Mouse (Mus musculus) gastrocnemius, postnatal 10 days (tissue): ENCODE results near the gene Gm42372. TPM values are rescaled to one million over a fixed set of nuclear protein-coding genes. Genes with fewer than 3 reads are reported as not detected.

ENCODE experiments used
- DNase-seq: peaks from one replicate; pipeline ENCODE4 v3.0.0; 2021; ENCODE audit warnings: mixed read lengths
- total RNA-seq, 2 experiments: library from RNA; stranded (reverse); gene quantifications; 2 replicates each; pipeline ENCODE4 v1.2.3; 2021

Gene Gm42372
- total RNA-seq, 2 experiments from 2014 or later, result 0.16 TPM; not detected in 1

GRCm38 (mm10) chr7:16959539-16960187, 23.2 kb upstream of the Gm42372 start, which contains the start of gene Pnmal1:
Pnmal1 (plus strand) TSS chr7:16959679.
- no peak for DNase-seq

DNA sequence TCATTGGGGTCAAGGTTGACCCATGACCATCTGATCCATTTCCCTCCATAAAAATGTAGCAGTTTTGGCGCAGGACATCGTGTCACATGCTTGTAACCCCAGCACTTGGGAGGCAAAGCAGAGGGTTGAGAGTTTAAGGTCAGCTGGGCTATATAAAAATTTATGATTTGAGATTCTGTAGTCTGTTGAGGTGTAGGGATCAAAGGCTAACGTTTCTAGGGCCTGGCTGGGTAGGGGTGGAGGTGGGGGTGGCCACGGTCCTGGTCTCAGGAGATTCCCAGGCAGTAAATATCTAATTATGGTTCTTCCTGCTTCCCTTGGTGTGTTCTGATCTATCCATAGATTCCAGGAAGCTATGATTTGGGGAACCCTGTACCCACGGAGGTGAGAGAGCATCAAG, 21.2 kb upstream of the Gm42372 start:
- DNase-seq, result no peak

DNA sequence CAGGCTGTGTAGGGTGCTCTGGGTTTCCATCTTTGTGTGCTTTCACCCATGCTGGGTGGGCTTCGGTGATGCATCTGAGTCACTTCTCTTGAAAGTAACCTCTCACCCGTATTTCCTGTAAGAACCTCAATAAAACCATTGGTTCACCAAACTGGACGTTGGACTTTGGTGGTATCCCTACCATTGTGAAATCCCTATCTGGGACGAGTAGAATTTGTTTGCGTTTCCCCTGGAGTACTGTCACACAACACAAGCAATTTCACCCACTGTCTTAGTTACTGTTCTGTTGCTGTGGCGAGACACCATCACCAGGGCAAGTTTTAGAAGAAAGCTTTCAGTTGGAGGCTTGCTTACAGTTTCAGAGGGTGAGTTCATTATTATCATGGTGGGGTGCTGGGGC, 14.5 kb upstream of the Gm42372 start:
- DNase-seq, result no peak

DNA sequence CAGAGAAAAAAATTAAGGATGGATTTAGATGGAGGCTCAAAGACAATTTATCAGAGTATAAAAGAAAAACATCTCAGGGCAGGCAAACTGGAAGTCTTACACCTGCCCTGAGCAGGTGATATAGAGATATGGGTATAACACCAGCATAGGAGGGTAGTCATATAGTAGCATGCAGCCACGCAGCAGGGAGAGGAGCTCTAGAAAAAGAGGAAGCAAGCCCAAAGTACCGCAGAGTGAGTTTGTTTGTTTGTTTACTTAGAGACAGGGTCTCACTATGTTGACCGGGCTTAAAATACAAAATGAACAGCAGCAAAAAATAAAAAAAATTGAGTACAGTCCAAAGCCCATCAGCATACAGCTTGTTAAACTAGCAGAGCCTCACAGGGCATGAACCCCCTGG, 11.7 kb upstream of the Gm42372 start:
- no peak for DNase-seq

- DNase-seq, result peak; percentile 30
These were observed 8.9 kb upstream of the Gm42372 start for GRCm38 (mm10) chr7:16974018-16974417.

DNA sequence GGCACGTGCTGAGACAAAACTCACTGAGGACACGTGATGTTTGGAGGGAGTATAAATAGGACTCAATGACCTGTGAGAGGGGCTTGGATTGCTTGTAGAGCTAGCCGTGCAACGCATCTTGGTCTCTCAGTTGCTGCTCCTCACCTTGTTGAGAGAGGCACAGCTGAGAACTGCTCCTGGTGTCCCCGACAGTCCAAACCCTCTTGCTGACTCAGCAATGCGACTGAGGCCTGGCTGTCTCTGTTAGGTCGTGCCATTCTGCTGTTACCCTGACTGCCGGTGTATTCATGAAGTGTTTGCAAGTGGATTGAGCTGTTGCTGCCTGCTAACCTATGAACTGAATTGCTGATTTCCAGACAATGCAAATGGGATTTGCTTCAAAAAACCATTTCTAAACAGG, 6.6 kb upstream of the Gm42372 start:
- no peak for DNase-seq

DNA sequence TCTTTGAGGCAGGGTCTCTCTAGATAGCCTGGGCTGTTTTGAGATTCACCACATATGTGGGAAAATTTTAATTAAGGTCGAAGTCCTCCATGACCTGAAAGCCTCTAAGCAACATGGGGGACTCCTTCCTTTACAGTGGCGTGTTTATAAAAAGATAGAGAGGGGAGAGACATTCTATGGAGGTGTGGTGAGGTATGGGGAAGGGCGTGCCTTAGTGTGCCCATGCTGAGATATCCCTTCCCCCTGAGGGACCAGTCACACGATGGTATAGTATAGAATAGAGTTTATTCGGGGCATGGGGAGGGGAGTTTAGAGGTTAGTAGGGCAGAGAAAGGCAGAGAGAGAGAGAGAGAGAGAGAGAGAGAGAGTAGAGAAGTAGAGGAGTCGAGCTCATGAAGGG, 4.7 kb upstream of the Gm42372 start:
- DNase-seq, result no peak

- DNase-seq, result no peak
These were observed 4.3 kb upstream of the Gm42372 start for GRCm38 (mm10) chr7:16978593-16978992.

DNA sequence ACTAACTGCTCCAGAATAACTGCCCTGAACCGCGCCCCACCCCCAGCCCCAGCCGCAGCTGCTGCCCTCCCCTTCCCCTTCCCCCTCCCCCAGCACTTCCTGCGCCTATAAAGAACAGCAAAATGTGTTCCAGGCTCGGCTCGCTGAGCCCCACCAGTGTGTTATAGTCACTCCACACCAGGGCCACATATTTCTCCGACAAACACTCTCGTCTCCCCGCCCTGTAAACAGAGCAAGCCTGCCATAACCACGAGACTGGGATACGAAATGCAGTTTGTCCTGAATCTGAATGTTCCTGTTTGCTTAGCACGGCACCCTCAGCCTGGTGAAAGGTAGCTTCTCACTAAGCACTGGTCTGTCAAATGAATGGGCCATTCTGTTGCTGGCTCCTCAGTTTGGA, 2.5 kb upstream of the Gm42372 start:
- DNase-seq, result peak; percentile 53

- no peak for DNase-seq
These were observed 4.8 kb downstream of the Gm42372 start for GRCm38 (mm10) chr7:16987541-16988149.

GRCm38 (mm10) chr7:16988405-16988804, 5.5 kb downstream of the Gm42372 start:
- peak; percentile 64 for DNase-seq

GRCm38 (mm10) chr7:16990006-16990744, 7.3 kb downstream of the Gm42372 start:
- no peak for DNase-seq

DNA sequence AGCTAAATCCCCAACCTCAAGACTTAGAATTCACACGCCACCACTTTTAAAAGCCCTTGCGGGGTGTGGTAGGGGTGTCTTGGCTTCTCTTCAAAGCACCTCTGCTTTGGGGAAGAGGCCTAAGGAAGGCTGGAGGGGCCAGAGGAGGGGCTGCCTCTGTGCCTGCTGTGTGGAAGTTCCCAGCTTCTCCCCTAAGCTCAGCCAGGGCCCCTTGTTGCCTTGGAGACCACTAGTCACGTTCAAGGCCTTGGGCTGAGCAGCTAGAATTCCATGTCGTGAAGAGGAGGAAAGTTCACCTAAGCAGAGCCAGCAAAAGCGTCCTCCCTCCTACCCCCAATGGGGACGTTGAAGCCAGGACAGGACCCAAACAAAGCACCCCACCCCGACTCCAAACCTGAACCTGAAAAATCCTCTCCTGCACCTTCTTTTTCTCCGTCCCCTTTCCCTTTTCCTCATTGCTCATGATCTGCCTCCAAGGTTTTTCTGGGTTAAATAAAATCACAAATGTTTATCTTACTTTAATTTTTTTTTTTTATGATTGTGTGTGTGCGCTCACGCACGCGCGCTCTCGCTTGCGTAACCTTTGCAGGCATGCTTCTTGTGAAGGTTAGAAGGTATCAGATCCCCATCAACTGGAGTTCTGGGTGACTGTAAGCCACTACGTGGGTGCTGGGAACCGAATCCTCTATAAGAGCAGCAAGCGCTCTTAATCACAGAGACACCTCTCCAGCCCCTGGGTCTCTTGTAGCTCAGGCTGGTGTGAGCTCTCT, 9.0 kb downstream of the Gm42372 start:
- DNase-seq, result no peak

GRCm38 (mm10) chr7:16992451-16992807, 9.5 kb downstream of the Gm42372 start, which contains the start of gene Ccdc8:
Ccdc8 (plus strand) TSS chr7:16992708.
- no peak for DNase-seq

- peak; percentile 78 for DNase-seq
These were observed 10.9 kb downstream of the Gm42372 start for GRCm38 (mm10) chr7:16993651-16994399.

DNA sequence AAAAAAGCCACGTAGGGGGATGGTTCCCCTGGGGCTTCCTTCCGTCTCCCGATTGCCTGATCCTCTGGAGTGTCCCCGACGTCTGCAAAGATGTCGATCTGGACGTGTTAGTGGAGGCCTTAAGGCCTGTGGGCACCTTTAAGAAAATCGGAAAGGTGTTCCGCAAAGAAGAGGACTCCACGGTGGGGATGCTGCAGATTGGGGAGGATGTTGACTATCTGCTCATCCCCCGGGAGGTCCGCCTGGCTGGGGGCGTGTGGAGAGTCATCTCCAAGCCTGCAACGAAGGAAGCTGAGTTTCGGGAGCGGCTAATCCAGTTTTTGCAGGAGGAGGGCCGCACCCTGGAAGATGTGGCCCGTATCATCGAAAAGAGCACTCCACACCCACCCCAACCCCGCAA, 11.5 kb downstream of the Gm42372 start:
- DNase-seq, result no peak

GRCm38 (mm10) chr7:16995345-16995744, 12.5 kb downstream of the Gm42372 start:
- no peak for DNase-seq

DNA sequence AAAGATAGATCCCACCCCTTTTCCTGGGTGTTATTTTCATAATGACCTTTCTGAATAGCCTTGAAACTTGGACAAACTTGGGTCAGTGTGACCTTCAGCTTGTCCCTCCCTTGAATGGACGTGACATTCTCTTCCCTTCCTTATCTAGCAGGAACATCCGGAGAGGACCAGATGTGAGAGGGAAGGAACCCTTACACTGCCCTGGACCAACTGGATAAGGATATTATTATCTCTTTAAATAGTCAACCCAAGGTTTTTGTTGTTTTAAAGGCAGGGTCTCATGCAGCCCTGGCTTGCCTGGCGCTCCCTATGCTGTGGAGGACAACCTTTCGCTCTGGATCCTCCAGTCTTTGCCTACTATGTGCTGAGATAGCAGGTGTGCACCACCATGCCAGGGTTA, 16.3 kb downstream of the Gm42372 start:
- no peak for DNase-seq

- DNase-seq, result peak; percentile 91
These were observed 16.8 kb downstream of the Gm42372 start for GRCm38 (mm10) chr7:16999650-17000049.

DNA sequence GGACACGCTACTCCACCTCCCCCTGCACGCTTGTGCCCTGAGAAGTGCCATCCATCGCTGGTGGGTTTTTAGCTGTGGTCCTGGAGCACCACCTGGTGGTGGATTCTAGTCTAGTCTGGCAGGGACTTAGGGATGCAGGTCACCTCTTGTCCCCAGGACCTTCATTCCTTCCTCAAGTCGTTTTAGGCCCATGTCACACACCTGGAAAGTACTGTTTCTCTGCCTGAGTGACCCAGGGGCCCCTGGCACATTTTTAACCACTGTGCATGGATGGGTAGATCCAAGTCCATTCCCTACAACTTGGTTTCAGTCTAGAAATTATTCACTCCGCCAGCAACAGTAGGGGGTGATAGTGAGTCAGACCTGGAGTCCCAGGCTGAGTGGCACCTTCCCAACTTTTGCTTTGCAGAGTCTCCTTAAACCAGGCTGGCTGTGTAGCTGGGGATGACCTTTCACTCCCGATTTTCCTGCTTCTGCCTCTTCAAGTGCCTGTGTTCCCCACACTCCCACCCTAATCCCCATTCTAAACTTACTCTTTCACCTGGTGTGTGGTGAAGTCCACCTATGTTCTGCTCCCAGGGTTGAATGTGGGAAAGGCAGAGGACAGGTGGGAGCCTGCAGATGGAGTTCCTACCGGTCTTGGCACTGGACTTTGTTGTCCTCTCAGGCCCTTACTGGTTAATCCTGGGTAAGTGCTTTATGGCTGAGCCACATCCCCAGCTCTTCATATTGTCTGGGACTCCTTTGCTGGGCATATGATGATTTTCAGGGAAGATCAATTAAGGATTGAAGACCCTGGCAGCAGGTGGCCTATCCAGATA, 19.7 kb downstream of the Gm42372 start:
- DNase-seq, result peak; percentile 83
